Mouse (Mus musculus) embryo, embryonic 10.5 days (tissue): ENCODE measurements around the gene Dpep3.
"Not testable (repeated sequence)": the region's sequence is repeated elsewhere in the genome, so short reads cannot be mapped to it uniquely, and the experiment has no call there.

ENCODE experiments used
- DNase-seq: peaks from one replicate; pipeline ENCODE4 v3.0.0-alpha.2; 2015; ENCODE audit warnings: low spot score

Dpep3 gene

GRCm38 (mm10) chr8:105979325-105979724 lies at the start of gene Dpep3:
Dpep3 (minus strand) TSS chr8:105979429.
- DNase-seq: no peak

GRCm38 (mm10) chr8:106022483-106022882 lies 43.3 kb upstream of the Dpep3 start:
- DNase-seq: peak; percentile 87

- no peak for DNase-seq
Measured at GRCm38 (mm10) chr8:106018039-106018438, 38.8 kb upstream of the Dpep3 start.

GRCm38 (mm10) chr8:106017130-106017529 lies 37.9 kb upstream of the Dpep3 start:
- DNase-seq: no peak

GRCm38 (mm10) chr8:106016284-106016683 lies 37.1 kb upstream of the Dpep3 start:
- DNase-seq: no peak

GRCm38 (mm10) chr8:106012203-106012602 lies 33.0 kb upstream of the Dpep3 start:
- not testable (repeated sequence) for DNase-seq

GRCm38 (mm10) chr8:106011643-106011986 lies 32.4 kb upstream of the Dpep3 start, which contains the start of gene Ddx28:
Ddx28 (minus strand) TSS chr8:106011882.
- DNase-seq: no peak

GRCm38 (mm10) chr8:106010748-106011642 lies 31.8 kb upstream of the Dpep3 start:
- peak; percentile 96 for DNase-seq

GRCm38 (mm10) chr8:106007891-106008290 lies 28.7 kb upstream of the Dpep3 start:
- not testable (repeated sequence) for DNase-seq

GRCm38 (mm10) chr8:106007135-106007534 lies 27.9 kb upstream of the Dpep3 start:
- DNase-seq: no peak

GRCm38 (mm10) chr8:106006413-106006812 lies 27.2 kb upstream of the Dpep3 start:
- no peak for DNase-seq

GRCm38 (mm10) chr8:106005875-106006274 lies 26.6 kb upstream of the Dpep3 start, which contains the start of gene Dpep2nb:
Dpep2nb (minus strand) TSS chr8:106005975.
- DNase-seq: no peak

- DNase-seq: no peak
Measured at GRCm38 (mm10) chr8:106004538-106005207, 25.4 kb upstream of the Dpep3 start.

- DNase-seq: no peak
Measured at GRCm38 (mm10) chr8:106001908-106002307, 22.7 kb upstream of the Dpep3 start.

- no peak for DNase-seq
Measured at GRCm38 (mm10) chr8:105998971-105999370, 19.7 kb upstream of the Dpep3 start.

GRCm38 (mm10) chr8:105996359-105996758 lies 17.1 kb upstream of the Dpep3 start:
- no peak for DNase-seq

GRCm38 (mm10) chr8:105993226-105993625 lies 14.0 kb upstream of the Dpep3 start:
- no peak for DNase-seq

GRCm38 (mm10) chr8:105992499-105992898 lies 13.3 kb upstream of the Dpep3 start:
- DNase-seq: no peak

- no peak for DNase-seq
Measured at GRCm38 (mm10) chr8:105991546-105991945, 12.3 kb upstream of the Dpep3 start.

- peak; percentile 94 for DNase-seq
Measured at GRCm38 (mm10) chr8:105990856-105991387, 11.7 kb upstream of the Dpep3 start, which contains the start of gene Dus2. Dus2 (plus strand) TSS chr8:105991337.

- no peak for DNase-seq
Measured at GRCm38 (mm10) chr8:105988546-105988945, 9.3 kb upstream of the Dpep3 start.

- not testable (repeated sequence) for DNase-seq
Measured at GRCm38 (mm10) chr8:105983406-105983805, 4.2 kb upstream of the Dpep3 start.

GRCm38 (mm10) chr8:105981146-105981545 lies 1.9 kb upstream of the Dpep3 start:
- DNase-seq: no peak
